Mouse (Mus musculus) kidney, adult 2 months (tissue): Measurements from ENCODE around the gene Prkce.

Experiments used
- CTCF ChIP-seq: fragments of 200-500 bp; conservative IDR thresholded peaks from 2 replicates; pipeline ENCODE4 v1.5.1; 2011; ENCODE audit warnings: low read depth, mild to moderate bottlenecking, control low read depth, low read length, moderate library complexity, mixed read lengths; ENCODE audit not compliant: insufficient read depth, insufficient read length
- POLR2A ChIP-seq: fragments of 200-500 bp; IDR thresholded peaks from one replicate; pipeline ENCODE4 v1.6.1; 2011; ENCODE audit warnings: low read depth, low read length, control low read depth

DNA sequence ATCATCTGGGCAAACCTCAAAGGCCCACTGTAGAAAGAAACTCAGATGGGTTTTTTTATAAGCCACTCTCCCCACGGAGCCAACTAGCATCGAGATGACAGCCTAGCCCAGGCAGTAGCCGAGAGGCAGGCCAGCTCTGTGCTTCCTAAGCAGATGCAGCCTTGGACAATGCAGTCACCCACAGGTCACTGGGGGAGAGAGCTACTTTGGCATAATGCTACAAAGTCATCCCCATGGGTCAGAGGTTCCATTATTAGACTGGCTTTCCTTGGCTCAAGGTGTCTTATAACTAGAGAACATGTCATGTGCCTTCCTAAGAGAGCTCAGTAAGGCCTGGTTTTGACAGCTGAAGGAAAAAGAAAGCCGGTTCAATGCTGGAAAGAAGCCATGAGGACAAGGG, 465.5 kb downstream of the Prkce start:
- TF ChIP-seq CTCF: no peak
- no peak for TF ChIP-seq POLR2A
